Mouse (Mus musculus) cerebellum, postnatal 4 days (tissue): ENCODE results near the gene A030005L19Rik.
"Not testable (repeated sequence)": the region's sequence is repeated elsewhere in the genome, so short reads cannot be mapped to it uniquely, and the experiment has no call there.

ENCODE experiments used
- DNase-seq, 2 experiments: peaks; one replicate each; pipeline ENCODE4 v3.0.0; 2022; ENCODE audit warnings: low spot score in 2 of 2, mixed read lengths in 1 of 2

A030005L19Rik gene

GRCm38 (mm10) chr1:82913025-82913424, at the start of gene A030005L19Rik:
Gene A030005L19Rik (plus strand): TSS chr1:82913325.
- no peak for DNase-seq

GRCm38 (mm10) chr1:82870202-82870601, 42.9 kb upstream of the A030005L19Rik start:
- DNase-seq, result no peak

- no peak for DNase-seq
Observed at GRCm38 (mm10) chr1:82879172-82879571, 34.0 kb upstream of the A030005L19Rik start.

GRCm38 (mm10) chr1:82880196-82880595, 32.9 kb upstream of the A030005L19Rik start:
- DNase-seq, result no peak

- no peak for DNase-seq
Observed at GRCm38 (mm10) chr1:82893269-82893668, 19.9 kb upstream of the A030005L19Rik start.

- DNase-seq, result no peak
Observed at GRCm38 (mm10) chr1:82900567-82900966, 12.6 kb upstream of the A030005L19Rik start.

- DNase-seq, result no peak
Observed at GRCm38 (mm10) chr1:82901201-82901600, 11.9 kb upstream of the A030005L19Rik start.

GRCm38 (mm10) chr1:82905886-82906285, 7.2 kb upstream of the A030005L19Rik start:
- DNase-seq, result no peak

GRCm38 (mm10) chr1:82913434-82913833, 309 bp downstream of the A030005L19Rik start:
- not testable (repeated sequence) for DNase-seq

- DNase-seq, result no peak
Observed at GRCm38 (mm10) chr1:82924650-82925049, 11.5 kb downstream of the A030005L19Rik start, which contains the start of gene A030014E15Rik. Gene A030014E15Rik (plus strand): TSS chr1:82924917.

- DNase-seq, result not testable (repeated sequence)
Observed at GRCm38 (mm10) chr1:82930558-82930957, 17.4 kb downstream of the A030005L19Rik start.

GRCm38 (mm10) chr1:82931326-82931725, 18.2 kb downstream of the A030005L19Rik start, which contains the start of gene Gm6217:
Gene Gm6217 (minus strand): TSS chr1:82931399.
- DNase-seq, result not testable (repeated sequence)

GRCm38 (mm10) chr1:82938666-82939065, 25.5 kb downstream of the A030005L19Rik start:
- DNase-seq, result no peak

- not testable (repeated sequence) for DNase-seq
Observed at GRCm38 (mm10) chr1:82942505-82942904, 29.4 kb downstream of the A030005L19Rik start.

GRCm38 (mm10) chr1:82943295-82943694, 30.2 kb downstream of the A030005L19Rik start, which contains the start of gene A030003K21Rik:
Gene A030003K21Rik (minus strand): TSS chr1:82943388.
- DNase-seq, result not testable (repeated sequence)

- DNase-seq, result not testable (repeated sequence)
Observed at GRCm38 (mm10) chr1:82946029-82946428, 32.9 kb downstream of the A030005L19Rik start.

GRCm38 (mm10) chr1:82948601-82949000, 35.5 kb downstream of the A030005L19Rik start:
- no peak for DNase-seq

GRCm38 (mm10) chr1:82955913-82956312, 42.8 kb downstream of the A030005L19Rik start, which contains the start of gene Gm7544:
Gene Gm7544 (minus strand): TSS chr1:82956013.
- not testable (repeated sequence) for DNase-seq

GRCm38 (mm10) chr1:82959870-82960385, 46.8 kb downstream of the A030005L19Rik start, which contains the start of gene Gm47955:
Gene Gm47955 (plus strand): TSS chr1:82960286.
- no peak for DNase-seq
